Mouse (Mus musculus): ENCODE data around the gene Rnase2a. TPM values are rescaled to one million over a fixed set of nuclear protein-coding genes. Genes with fewer than 3 reads are reported as not detected.
"Not testable (repeated sequence)": the region's sequence is repeated elsewhere in the genome, so short reads cannot be mapped to it uniquely, and the experiment has no call there.

Rnase2a gene
- not detected in 2 replicates for polyA plus RNA-seq (2015; fragmentation: Nextera tagmentation; extraction: Ambion mirVana)

GRCm38 (mm10) chr14:51256041-51256440 lies at the start of gene Rnase2a:
TSS of gene Rnase2a (minus strand) at chr14:51256112.
- no peak for ATAC-seq
- WGBS, result 92% methylated on average over 3 of the region's 3 CpGs

GRCm38 (mm10) chr14:51291505-51291904 lies 35.6 kb upstream of the Rnase2a start:
- Histone ChIP-seq H3K4me1 (ENCODE audit: control insufficient read depth, insufficient read depth, low read length) (no peaks in the 10 kb centered on the region), H3K9ac (ENCODE audit: low read depth, low read length) (no peak overlapping the region), H3K27ac (ENCODE audit: low read length) (no peak overlapping the region), H3K9me3 (replicated peaks; ENCODE audit: control insufficient read depth, low read length, poor library complexity, severe bottlenecking) (no peaks in the 10 kb centered on the region), H3K4me2 (ENCODE audit: low read length) (no peak overlapping the region), H3K27me3 (ENCODE audit: control insufficient read depth, insufficient read depth, low read depth, low read length) (no peaks in the 10 kb centered on the region), H3K4me3 (ENCODE audit: low read depth, low read length) (no peak overlapping the region), H3K36me3 (ENCODE audit: control insufficient read depth, insufficient read depth, low read length) (no peaks in the 10 kb centered on the region)
- ATAC-seq, result no peak
- 73% methylated on average over 1 of the region's 1 CpGs for WGBS

More at GRCm38 (mm10) chr14:51256041-51256440, at the start of gene Rnase2a:
- H3K4me1 ChIP-seq (ENCODE audit: control insufficient read depth, insufficient read depth, low read length), result no peaks in the 10 kb centered on the region
- H3K4me2 ChIP-seq (ENCODE audit: low read length), result no peak within 1 kb of the TSS
- no peaks in the 10 kb centered on the region for H3K9me3 ChIP-seq (replicated peaks; ENCODE audit: control insufficient read depth, low read length, poor library complexity, severe bottlenecking)
- H3K27ac ChIP-seq (ENCODE audit: low read length), result no peak within 1 kb of the TSS
- H3K27me3 ChIP-seq (ENCODE audit: control insufficient read depth, insufficient read depth, low read depth, low read length), result no peaks in the 10 kb centered on the region
- H3K9ac ChIP-seq (ENCODE audit: low read depth, low read length), result no peak within 1 kb of the TSS
- no peaks in the 10 kb centered on the region for H3K36me3 ChIP-seq (ENCODE audit: control insufficient read depth, insufficient read depth, low read length)
- H3K4me3 ChIP-seq (ENCODE audit: low read depth, low read length), result no peak within 1 kb of the TSS

GRCm38 (mm10) chr14:51278515-51278914 lies 22.6 kb upstream of the Rnase2a start:
- H3K9me3 ChIP-seq (replicated peaks; ENCODE audit: control insufficient read depth, low read length, poor library complexity, severe bottlenecking); H3K4me3 ChIP-seq (ENCODE audit: low read depth, low read length); H3K4me1 ChIP-seq (ENCODE audit: control insufficient read depth, insufficient read depth, low read length); H3K4me2 ChIP-seq (ENCODE audit: low read length); H3K36me3 ChIP-seq (ENCODE audit: control insufficient read depth, insufficient read depth, low read length); H3K27me3 ChIP-seq (ENCODE audit: control insufficient read depth, insufficient read depth, low read depth, low read length); H3K27ac ChIP-seq (ENCODE audit: low read length); H3K9ac ChIP-seq (ENCODE audit: low read depth, low read length); ATAC-seq: not testable (repeated sequence)
- 60% methylated on average over 1 of the region's 1 CpGs for WGBS

- H3K9me3 ChIP-seq (replicated peaks; ENCODE audit: control insufficient read depth, low read length, poor library complexity, severe bottlenecking), result no peaks in the 10 kb centered on the region
- H3K4me1 ChIP-seq (ENCODE audit: control insufficient read depth, insufficient read depth, low read length), result no peaks in the 10 kb centered on the region
- no peak overlapping the region for H3K27ac ChIP-seq (ENCODE audit: low read length)
- 89% methylated on average over 1 of the region's 1 CpGs for whole genome bisulfite sequencing
- H3K36me3 ChIP-seq (ENCODE audit: control insufficient read depth, insufficient read depth, low read length), result no peaks in the 10 kb centered on the region
- no peak overlapping the region for H3K4me2 ChIP-seq (ENCODE audit: low read length)
- H3K27me3 ChIP-seq (ENCODE audit: control insufficient read depth, insufficient read depth, low read depth, low read length), result no peaks in the 10 kb centered on the region
- no peak for ATAC-seq
- no peak overlapping the region for H3K4me3 ChIP-seq (ENCODE audit: low read depth, low read length)
- no peak overlapping the region for H3K9ac ChIP-seq (ENCODE audit: low read depth, low read length)
Observed at GRCm38 (mm10) chr14:51268677-51269076, 12.8 kb upstream of the Rnase2a start.

- H3K4me3 ChIP-seq (ENCODE audit: low read depth, low read length), result no peak overlapping the region
- H3K4me1 ChIP-seq (ENCODE audit: control insufficient read depth, insufficient read depth, low read length), result no peaks in the 10 kb centered on the region
Observed at GRCm38 (mm10) chr14:51266113-51266512, 10.2 kb upstream of the Rnase2a start.

GRCm38 (mm10) chr14:51265667-51266066 lies 9.8 kb upstream of the Rnase2a start:
- peak overlapping the region; percentile 38; the same call in 1 of the 2 replicates for H3K9ac ChIP-seq (ENCODE audit: low read depth, low read length)
- no peak overlapping the region for H3K4me3 ChIP-seq (ENCODE audit: low read depth, low read length)
- H3K27ac ChIP-seq (ENCODE audit: low read length), result no peak overlapping the region
- H3K4me1 ChIP-seq (ENCODE audit: control insufficient read depth, insufficient read depth, low read length), result no peaks in the 10 kb centered on the region
- no peak for ATAC-seq
- no peaks in the 10 kb centered on the region for H3K27me3 ChIP-seq (ENCODE audit: control insufficient read depth, insufficient read depth, low read depth, low read length)
- 61% methylated on average over 4 of the region's 4 CpGs for WGBS
- H3K4me2 ChIP-seq (ENCODE audit: low read length), result peak overlapping the region; percentile 43
- no peaks in the 10 kb centered on the region for H3K36me3 ChIP-seq (ENCODE audit: control insufficient read depth, insufficient read depth, low read length)
- H3K9me3 ChIP-seq (replicated peaks; ENCODE audit: control insufficient read depth, low read length, poor library complexity, severe bottlenecking), result no peaks in the 10 kb centered on the region

More at GRCm38 (mm10) chr14:51266113-51266512, 10.2 kb upstream of the Rnase2a start:
- Histone ChIP-seq H3K9me3 (replicated peaks; ENCODE audit: control insufficient read depth, low read length, poor library complexity, severe bottlenecking) (no peaks in the 10 kb centered on the region), H3K4me2 (ENCODE audit: low read length) (peak overlapping the region; percentile 43), H3K36me3 (ENCODE audit: control insufficient read depth, insufficient read depth, low read length) (no peaks in the 10 kb centered on the region), H3K9ac (ENCODE audit: low read depth, low read length) (peak overlapping the region; percentile 38; the same call in 1 of the 2 replicates), H3K27ac (ENCODE audit: low read length) (no peak overlapping the region), H3K27me3 (ENCODE audit: control insufficient read depth, insufficient read depth, low read depth, low read length) (no peaks in the 10 kb centered on the region)
- WGBS, result 13% methylated on average over 9 of the region's 9 CpGs
- ATAC-seq, result peak; percentile 94

- Histone ChIP-seq H3K4me1 (ENCODE audit: control insufficient read depth, insufficient read depth, low read length) (no peaks in the 10 kb centered on the region), H3K27me3 (ENCODE audit: control insufficient read depth, insufficient read depth, low read depth, low read length) (no peaks in the 10 kb centered on the region), H3K9me3 (replicated peaks; ENCODE audit: control insufficient read depth, low read length, poor library complexity, severe bottlenecking) (no peaks in the 10 kb centered on the region), H3K4me2 (ENCODE audit: low read length) (no peak overlapping the region), H3K36me3 (ENCODE audit: control insufficient read depth, insufficient read depth, low read length) (no peaks in the 10 kb centered on the region), H3K27ac (ENCODE audit: low read length) (no peak overlapping the region), H3K4me3 (ENCODE audit: low read depth, low read length) (no peak overlapping the region), H3K9ac (ENCODE audit: low read depth, low read length) (no peak overlapping the region)
- ATAC-seq, result no peak
Observed at GRCm38 (mm10) chr14:51262397-51262796, 6.5 kb upstream of the Rnase2a start.

GRCm38 (mm10) chr14:51259741-51260140 lies 3.8 kb upstream of the Rnase2a start:
- 89% methylated on average over 7 of the region's 7 CpGs for WGBS
- Histone ChIP-seq H3K9me3 (replicated peaks; ENCODE audit: control insufficient read depth, low read length, poor library complexity, severe bottlenecking) (no peaks in the 10 kb centered on the region), H3K4me1 (ENCODE audit: control insufficient read depth, insufficient read depth, low read length) (no peaks in the 10 kb centered on the region), H3K9ac (ENCODE audit: low read depth, low read length) (no peak overlapping the region), H3K36me3 (ENCODE audit: control insufficient read depth, insufficient read depth, low read length) (no peaks in the 10 kb centered on the region), H3K4me3 (ENCODE audit: low read depth, low read length) (no peak overlapping the region), H3K4me2 (ENCODE audit: low read length) (no peak overlapping the region), H3K27ac (ENCODE audit: low read length) (no peak overlapping the region), H3K27me3 (ENCODE audit: control insufficient read depth, insufficient read depth, low read depth, low read length) (no peaks in the 10 kb centered on the region)
- no peak for ATAC-seq

GRCm38 (mm10) chr14:51253569-51253968 lies 2.3 kb downstream of the Rnase2a start:
- Histone ChIP-seq H3K4me3 (ENCODE audit: low read depth, low read length) (no peak overlapping the region), H3K9ac (ENCODE audit: low read depth, low read length) (no peak overlapping the region), H3K4me2 (ENCODE audit: low read length) (no peak overlapping the region), H3K9me3 (replicated peaks; ENCODE audit: control insufficient read depth, low read length, poor library complexity, severe bottlenecking) (no peaks in the 10 kb centered on the region), H3K36me3 (ENCODE audit: control insufficient read depth, insufficient read depth, low read length) (no peaks in the 10 kb centered on the region), H3K27me3 (ENCODE audit: control insufficient read depth, insufficient read depth, low read depth, low read length) (no peaks in the 10 kb centered on the region), H3K27ac (ENCODE audit: low read length) (no peak overlapping the region), H3K4me1 (ENCODE audit: control insufficient read depth, insufficient read depth, low read length) (no peaks in the 10 kb centered on the region)
- no peak for ATAC-seq
- 91% methylated on average over 1 of the region's 1 CpGs for WGBS
